19 mouse cellular contexts compared by ENCODE assay signal in the genomic region with DNA sequence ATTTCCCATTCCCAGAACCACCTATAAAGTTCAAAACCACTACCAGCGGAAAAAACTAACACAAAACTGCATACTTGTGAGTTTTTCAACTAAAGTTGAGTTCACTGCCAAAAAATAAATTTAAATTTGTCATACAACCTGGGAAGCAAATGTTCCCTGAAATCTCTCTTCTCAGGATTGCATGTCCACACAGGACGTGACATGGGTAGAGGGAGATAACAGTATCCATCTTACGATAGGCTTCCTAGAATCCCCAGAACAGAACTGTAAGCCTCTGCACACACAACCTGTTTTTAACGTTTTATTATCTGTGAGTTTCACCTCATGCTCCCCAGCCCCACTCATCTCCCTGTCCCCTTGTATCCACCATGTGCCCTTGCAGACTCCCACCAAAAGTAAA.
"Had no signal": no experiment of that assay in that cellular context is flagged by ENCODE, and none has a peak within 500 bp of the region (broad histone marks: within the 10 kb centered on the region; RNA-seq: fewer than 3 reads in every experiment).

No protein-coding gene starts in this region.

- H3K36me3 ChIP-seq: midbrain, embryonic 12.5 days; midbrain, embryonic 15.5 days; neural tube, embryonic 13.5 days; stomach, embryonic 15.5 days had no signal

- H3K4me2 ChIP-seq: lung, embryonic 14.5 days; midbrain, embryonic 12.5 days; midbrain, embryonic 15.5 days; neural tube, embryonic 13.5 days; stomach, embryonic 15.5 days had no signal

- H3K27ac ChIP-seq: kidney, postnatal 0 days; layer of hippocampus, adult 2 months; left cerebral cortex, adult 2 months; macrophage; midbrain, embryonic 12.5 days; midbrain, embryonic 15.5 days; neural tube, embryonic 13.5 days; stomach, embryonic 15.5 days had no signal

- DNase-seq: kidney, adult 2 months; kidney, postnatal 25 days; layer of hippocampus, postnatal 36 days; lung, embryonic 14.5 days; retina, postnatal 1 day; right cerebral cortex, postnatal 25 days; spleen, adult 18-20 months; thymus, postnatal 25 days had no signal

- H3K9ac ChIP-seq: lung, embryonic 14.5 days; midbrain, embryonic 12.5 days; midbrain, embryonic 15.5 days; neural tube, embryonic 13.5 days; stomach, embryonic 15.5 days had no signal

- H3K9me3 ChIP-seq: midbrain, embryonic 12.5 days; midbrain, embryonic 15.5 days; neural tube, embryonic 13.5 days; stomach, embryonic 15.5 days had no signal

- H3K4me3 ChIP-seq: layer of hippocampus, adult 2 months; left cerebral cortex, adult 2 months; midbrain, embryonic 12.5 days; midbrain, embryonic 15.5 days; myocyte; neural tube, embryonic 13.5 days; stomach, embryonic 15.5 days had no signal

- ATAC-seq: intestine, postnatal 0 days; lung, postnatal 0 days; midbrain, embryonic 15.5 days had no signal

- H3K4me1 ChIP-seq: midbrain, embryonic 15.5 days had no signal

- H3K27me3 ChIP-seq: midbrain, embryonic 12.5 days; midbrain, embryonic 15.5 days; neural tube, embryonic 13.5 days; stomach, embryonic 15.5 days had no signal
